Mouse (Mus musculus) hindbrain, embryonic 16.5 days (tissue): Measurements from ENCODE around the gene Ccdc115. TPM values are rescaled to one million over a fixed set of nuclear protein-coding genes. Genes with fewer than 3 reads are reported as not detected.

Experiments used
- ATAC-seq: fragments of 200-750 bp; cut with Nextera tagmentation; 2 replicates; pipeline ENCODE4 v1.8.0; 2017; ENCODE audit warnings: moderate TSS enrichment, moderate library complexity
- H3K27ac ChIP-seq: fragments of 300-500 bp; sonication (generic); 2 replicates; pipeline ENCODE4 v1.5.1; 2014; ENCODE audit warnings: low read depth, mild to moderate bottlenecking, control low read depth, low read length, moderate library complexity
- H3K27me3 ChIP-seq: fragments of 300-500 bp; sonication (generic); replicated peaks from 2 replicates; pipeline ENCODE4 v1.6.1; 2014; ENCODE audit warnings: low read length; ENCODE audit not compliant: control insufficient read depth, insufficient read depth
- H3K36me3 ChIP-seq: fragments of 300-500 bp; sonication (generic); 2 replicates; pipeline ENCODE4 v1.6.1; 2014; ENCODE audit warnings: mild to moderate bottlenecking, low read length, moderate library complexity, mixed read lengths; ENCODE audit not compliant: control insufficient read depth, insufficient read depth
- H3K4me1 ChIP-seq: fragments of 300-500 bp; sonication (generic); 2 replicates; pipeline ENCODE4 v1.6.1; 2014; ENCODE audit warnings: low read depth, low read length; ENCODE audit not compliant: control insufficient read depth, insufficient read depth
- H3K4me2 ChIP-seq: fragments of 300-500 bp; sonication (generic); 2 replicates; pipeline ENCODE4 v1.6.1; 2014; ENCODE audit warnings: mild to moderate bottlenecking, low read length, control low read depth, moderate library complexity
- H3K4me3 ChIP-seq: fragments of 300-500 bp; sonication (generic); 2 replicates; pipeline ENCODE4 v1.5.1; 2014; ENCODE audit warnings: mild to moderate bottlenecking, low read length, control low read depth, moderate library complexity
- H3K9ac ChIP-seq: fragments of 300-500 bp; sonication (generic); 2 replicates; pipeline ENCODE4 v1.6.1; 2014; ENCODE audit warnings: low read depth, mild to moderate bottlenecking, control low read depth, low read length, moderate library complexity
- H3K9me3 ChIP-seq: fragments of 300-500 bp; sonication (generic); 2 replicates; pipeline ENCODE4 v1.6.1; 2014; ENCODE audit warnings: mild to moderate bottlenecking, low read length, moderate library complexity; ENCODE audit not compliant: control insufficient read depth
- WGBS: fragments of 180-500 bp; shearing (Covaris S2); extraction: QIAGEN DNeasy Blood & Tissue Kit; methylation state at CpG from one replicate; pipeline ENCODE4 v1.1.7; 2014; 5-methylcytosine and 5-hydroxymethylcytosine counted together
- polyA plus RNA-seq: library from polyadenylated mRNA; unstranded; fragments of >200 nt; fragmentation: Nextera tagmentation; extraction: Ambion mirVana; gene quantifications from 2 replicates; pipeline ENCODE4 v1.2.1, GENCODE M21; 2015

Ccdc115 gene
- polyA plus RNA-seq, 1 experiment from 2014 or later: 64.8 TPM

- peaks cover 19% of the 10 kb centered on the region for H3K4me1 ChIP-seq
- peak; percentile 25 for ATAC-seq
- no peaks in the 10 kb centered on the region; the same call in 1 of the 2 replicates for H3K36me3 ChIP-seq
- no peaks in the 10 kb centered on the region for H3K27me3 ChIP-seq
- peak overlapping the region; percentile 75 for H3K4me2 ChIP-seq
- peak overlapping the region; percentile 63 for H3K27ac ChIP-seq
- WGBS: 2% methylated on average over 35 of the region's 35 CpGs
- peak overlapping the region; percentile 50 for H3K9ac ChIP-seq
- H3K4me3 ChIP-seq: peak overlapping the region; percentile 53
- peaks cover 15% of the 10 kb centered on the region for H3K9me3 ChIP-seq
Measured at GRCm38 (mm10) chr1:34432776-34433481, 6.5 kb downstream of the Ccdc115 start.

DNA sequence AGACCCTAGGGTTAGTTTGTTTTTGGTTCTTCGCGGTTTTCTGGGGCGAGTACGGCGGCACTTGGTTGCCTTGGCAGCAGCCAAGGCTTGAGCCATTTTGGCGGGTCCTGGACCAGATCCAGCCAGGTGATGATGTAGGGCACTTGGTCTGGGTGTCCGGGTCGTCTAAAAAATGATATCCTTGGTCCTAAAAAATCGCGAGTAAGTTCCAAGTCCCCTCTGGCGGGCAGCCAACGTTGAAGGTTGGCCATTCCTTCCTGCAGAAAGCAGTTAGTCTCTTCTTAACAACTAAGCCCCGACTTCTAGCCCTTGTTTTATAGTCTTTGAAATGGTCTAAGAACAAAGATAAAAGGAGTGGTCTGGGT, 7.1 kb downstream of the Ccdc115 start:
- H3K9me3 ChIP-seq: peaks cover 15% of the 10 kb centered on the region
- 23% methylated on average over 13 of the region's 13 CpGs for WGBS
- no peaks in the 10 kb centered on the region for H3K27me3 ChIP-seq
- H3K4me3 ChIP-seq: peak overlapping the region; percentile 53
- no peak for ATAC-seq
- H3K4me2 ChIP-seq: peak overlapping the region; percentile 75
- peak overlapping the region; percentile 63; the same call in 1 of the 2 replicates for H3K27ac ChIP-seq
- peaks cover 19% of the 10 kb centered on the region for H3K4me1 ChIP-seq
- peak overlapping the region; percentile 50 for H3K9ac ChIP-seq
- no peaks in the 10 kb centered on the region; the same call in 1 of the 2 replicates for H3K36me3 ChIP-seq

DNA sequence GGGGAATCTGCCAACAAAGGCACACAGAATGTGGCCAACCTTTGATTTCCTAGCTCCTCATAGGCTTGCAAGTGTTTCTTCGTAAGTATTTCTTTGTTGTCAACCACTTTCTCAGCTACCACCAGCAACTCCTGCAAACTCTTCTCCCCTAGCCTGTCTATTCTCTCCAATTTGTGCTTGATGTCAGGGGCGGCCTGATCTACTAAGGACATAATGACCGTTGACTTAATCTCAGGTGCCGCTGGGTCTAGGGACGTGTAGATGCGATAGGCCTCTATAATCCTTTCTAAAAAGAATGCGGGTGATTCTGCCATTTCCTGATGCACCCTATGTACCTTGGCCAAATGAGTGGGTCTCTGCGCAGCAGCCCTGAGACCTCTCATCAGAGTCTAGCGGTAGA, 8.0 kb downstream of the Ccdc115 start:
- no peak for ATAC-seq
- Histone ChIP-seq H3K27me3 (no peaks in the 10 kb centered on the region), H3K27ac (no peak overlapping the region), H3K36me3 (no peaks in the 10 kb centered on the region; the same call in 1 of the 2 replicates), H3K4me1 (peaks cover 19% of the 10 kb centered on the region), H3K9me3 (peaks cover 17% of the 10 kb centered on the region), H3K9ac (no peak overlapping the region), H3K4me2 (no peak overlapping the region), H3K4me3 (no peak overlapping the region)
- 98% methylated on average over 9 of the region's 9 CpGs for WGBS

GRCm38 (mm10) chr1:34430981-34431380, 8.5 kb downstream of the Ccdc115 start:
- Histone ChIP-seq H3K9ac (no peak overlapping the region), H3K36me3 (no peaks in the 10 kb centered on the region; the same call in 1 of the 2 replicates), H3K4me3 (no peak overlapping the region), H3K27ac (no peak overlapping the region), H3K27me3 (no peaks in the 10 kb centered on the region), H3K9me3 (peaks cover 17% of the 10 kb centered on the region), H3K4me2 (no peak overlapping the region), H3K4me1 (peaks cover 19% of the 10 kb centered on the region)
- ATAC-seq: no peak
- WGBS: 91% methylated on average over 3 of the region's 3 CpGs

GRCm38 (mm10) chr1:34429281-34429680, 10.2 kb downstream of the Ccdc115 start:
- Histone ChIP-seq H3K9ac (no peak overlapping the region), H3K4me3 (no peak overlapping the region), H3K4me2 (no peak overlapping the region), H3K27me3 (no peaks in the 10 kb centered on the region), H3K4me1 (peaks cover 16% of the 10 kb centered on the region), H3K36me3 (no peaks in the 10 kb centered on the region; the same call in 1 of the 2 replicates), H3K27ac (no peak overlapping the region), H3K9me3 (peaks cover 17% of the 10 kb centered on the region)
- WGBS: 94% methylated on average over 4 of the region's 4 CpGs
- no peak for ATAC-seq

DNA sequence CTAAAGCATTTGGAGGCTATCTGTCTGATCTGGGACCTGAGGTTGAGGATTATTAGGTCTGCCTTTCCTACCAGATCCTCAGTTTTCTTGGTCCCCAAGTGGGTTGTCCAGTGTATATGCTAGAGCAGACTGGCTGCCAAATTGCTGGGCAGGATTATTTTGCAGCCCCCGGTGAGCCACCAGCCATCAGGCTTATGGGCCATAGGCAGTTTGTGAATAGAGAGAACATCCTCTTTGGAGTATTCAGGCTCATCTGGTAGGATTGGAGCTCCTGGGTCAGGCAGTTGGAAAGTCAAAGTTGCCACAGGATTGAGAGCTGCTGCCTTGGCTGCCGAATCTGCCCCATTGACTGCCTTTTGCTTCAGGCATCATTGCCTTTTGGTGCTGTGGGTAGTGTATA, 11.0 kb downstream of the Ccdc115 start:
- no peak for ATAC-seq
- H3K4me1 ChIP-seq: peaks cover 8% of the 10 kb centered on the region
- 100% methylated on average over 2 of the region's 2 CpGs for whole genome bisulfite sequencing
- H3K36me3 ChIP-seq: no peaks in the 10 kb centered on the region; the same call in 1 of the 2 replicates
- no peak overlapping the region for H3K4me2 ChIP-seq
- no peak overlapping the region for H3K27ac ChIP-seq
- no peaks in the 10 kb centered on the region for H3K27me3 ChIP-seq
- H3K4me3 ChIP-seq: no peak overlapping the region
- peaks cover 17% of the 10 kb centered on the region for H3K9me3 ChIP-seq
- no peak overlapping the region for H3K9ac ChIP-seq

DNA sequence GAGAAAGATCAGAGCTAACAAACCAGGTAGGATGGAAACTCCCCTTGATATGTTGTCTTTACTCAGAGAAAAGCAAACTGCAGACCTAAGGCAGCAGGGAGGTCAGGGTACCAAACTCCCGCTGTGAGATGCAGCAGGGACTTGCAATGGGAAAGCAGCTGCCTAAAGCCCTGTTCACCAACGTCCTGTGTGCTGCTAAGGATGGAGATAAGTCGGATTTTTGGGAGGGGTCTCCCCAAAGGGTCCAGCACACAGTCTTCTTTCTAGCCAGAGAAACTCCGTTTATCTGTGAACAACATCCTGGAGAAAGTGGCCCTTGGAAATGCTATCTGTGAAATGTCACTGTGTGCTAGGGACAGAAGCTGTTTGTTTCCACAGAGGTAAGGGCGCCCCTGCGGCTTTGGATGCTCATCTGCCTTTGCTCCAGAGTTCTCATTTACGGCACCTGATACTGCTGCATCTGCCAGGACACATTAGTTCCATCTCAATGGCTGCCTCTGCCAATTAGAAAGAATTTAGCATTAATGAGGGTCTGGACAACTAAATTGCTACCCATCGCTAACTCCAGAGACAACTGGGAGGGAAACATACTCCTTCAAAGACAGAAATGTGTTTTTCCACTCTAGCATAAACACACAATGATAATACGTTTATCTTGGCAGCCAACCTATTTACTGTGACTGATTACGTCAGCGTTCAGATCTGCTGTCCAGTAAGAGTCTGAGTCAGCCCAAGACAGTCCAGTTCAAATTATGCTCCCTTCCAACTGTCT, 40.1 kb downstream of the Ccdc115 start:
- Histone ChIP-seq H3K27ac (peak overlapping the region; percentile 16; the same call in 1 of the 2 replicates), H3K4me1 (peaks cover 6% of the 10 kb centered on the region; the same call in 1 of the 2 replicates), H3K4me3 (no peak overlapping the region), H3K4me2 (peak overlapping the region; percentile 21), H3K9ac (no peak overlapping the region), H3K36me3 (no peaks in the 10 kb centered on the region), H3K27me3 (no peaks in the 10 kb centered on the region), H3K9me3 (no peaks in the 10 kb centered on the region)
- ATAC-seq: peak; percentile 67
- 20% methylated on average over 11 of the region's 11 CpGs for WGBS

- Histone ChIP-seq H3K27me3 (no peaks in the 10 kb centered on the region), H3K36me3 (no peaks in the 10 kb centered on the region), H3K4me2 (no peak overlapping the region), H3K9ac (no peak overlapping the region), H3K4me1 (peaks cover 6% of the 10 kb centered on the region; the same call in 1 of the 2 replicates), H3K9me3 (no peaks in the 10 kb centered on the region), H3K4me3 (no peak overlapping the region), H3K27ac (no peak overlapping the region)
- WGBS: 82% methylated on average over 4 of the region's 4 CpGs
- no peak for ATAC-seq
Measured at GRCm38 (mm10) chr1:34396321-34396720, 43.2 kb downstream of the Ccdc115 start.

DNA sequence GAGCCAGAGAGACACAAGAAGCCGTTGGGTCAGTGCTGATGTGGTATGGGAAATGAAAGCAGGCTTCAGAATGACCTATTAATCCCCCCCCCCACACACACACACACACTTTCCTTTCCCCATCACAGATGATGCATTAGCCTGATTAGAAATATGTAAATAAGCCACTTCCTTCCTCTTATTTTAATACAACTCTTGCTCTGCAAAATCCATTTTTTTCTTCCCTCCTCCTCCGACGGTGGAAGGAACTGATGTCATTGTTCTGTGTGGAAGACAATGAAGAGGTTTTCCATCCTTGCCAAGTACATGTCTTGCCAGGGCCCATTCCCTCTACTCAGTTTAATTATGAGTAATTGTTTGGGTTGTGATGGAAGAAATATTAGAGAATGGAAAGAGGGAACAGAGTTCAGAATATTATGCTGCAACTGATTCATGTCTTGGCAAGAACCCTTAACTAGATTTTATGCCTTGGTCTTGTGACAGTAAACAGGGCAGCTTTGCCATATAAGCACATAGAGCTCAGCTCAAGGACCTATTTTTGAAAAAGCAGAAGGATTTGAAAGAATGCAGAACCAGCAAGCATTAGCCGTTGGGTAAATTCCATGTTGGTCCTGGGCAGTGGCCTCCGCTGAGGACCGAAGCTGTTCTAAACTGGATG, 50.1 kb downstream of the Ccdc115 start:
- no peak overlapping the region for H3K4me3 ChIP-seq
- H3K27me3 ChIP-seq: no peaks in the 10 kb centered on the region
- no peaks in the 10 kb centered on the region for H3K9me3 ChIP-seq
- ATAC-seq: no peak
- H3K36me3 ChIP-seq: no peaks in the 10 kb centered on the region
- H3K9ac ChIP-seq: no peak overlapping the region
- no peak overlapping the region for H3K4me2 ChIP-seq
- no peak overlapping the region for H3K27ac ChIP-seq
- H3K4me1 ChIP-seq: no peaks in the 10 kb centered on the region
- WGBS: 77% methylated on average over 6 of the region's 6 CpGs
